Mouse (Mus musculus) liver, adult 2 months (tissue): ENCODE measurements around the gene Larp1.

Experiments
- CTCF ChIP-seq: fragments of 200-500 bp; IDR thresholded peaks from 2 replicates; pipeline ENCODE4 v1.5.1; 2011; ENCODE audit warnings: low read depth, low read length, control low read depth
- POLR2A ChIP-seq: fragments of 200-500 bp; IDR thresholded peaks from 2 replicates; pipeline ENCODE4 v1.6.1; 2011; ENCODE audit warnings: low read length, control low read depth; ENCODE audit not compliant: insufficient read depth; ENCODE audit errors: extremely low read depth

- TF ChIP-seq POLR2A (no peak), CTCF (no peak)
These were observed 86.7 kb downstream of the Larp1 start for GRCm38 (mm10) chr11:58095561-58095960.
